Mouse (Mus musculus): Measurements from ENCODE around the gene Acvr1.

Gene Acvr1

DNA sequence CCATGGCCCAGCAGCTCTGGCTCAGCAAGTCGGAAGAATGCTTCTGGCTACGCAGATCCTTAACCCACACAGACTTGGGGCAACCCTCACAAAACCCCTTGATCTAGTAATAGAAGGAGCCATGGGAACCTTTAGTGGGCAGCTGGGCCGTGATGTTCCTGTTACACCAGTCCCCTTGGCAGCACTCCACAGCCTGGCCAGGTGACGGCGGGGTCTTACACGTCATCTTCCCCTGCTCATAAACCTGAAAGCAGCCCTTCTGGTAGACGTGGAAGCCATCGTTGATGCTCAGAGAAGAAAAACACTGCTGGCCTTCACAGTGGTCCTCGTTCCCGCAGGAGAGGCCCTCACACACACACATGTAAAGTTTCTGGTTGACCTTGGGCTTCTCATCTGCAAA lies 87.4 kb downstream of the Acvr1 start:
- DNase-seq (ENCODE audit: low read depth, low spot score) = no peak

DNA sequence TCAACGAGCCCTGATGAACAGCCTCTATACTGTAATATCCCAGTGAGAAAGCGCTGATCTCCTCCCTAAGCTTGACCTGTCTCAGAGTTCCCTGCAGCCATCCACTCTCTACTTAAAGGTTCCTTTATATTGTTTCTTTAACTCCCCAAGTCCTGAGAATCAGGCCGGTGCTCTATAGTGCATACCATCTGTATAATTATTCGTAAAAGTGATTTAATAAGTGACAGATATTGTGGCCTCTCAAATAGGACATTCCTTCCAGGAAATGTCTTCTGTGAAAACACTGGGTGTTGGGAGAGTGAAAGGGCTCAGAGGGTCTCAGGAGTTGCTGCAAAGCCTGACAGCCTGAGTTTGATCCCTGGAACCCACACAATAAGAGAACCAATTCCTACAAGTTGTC lies 88.8 kb downstream of the Acvr1 start:
- DNase-seq (ENCODE audit: low read depth, low spot score) = no peak

DNA sequence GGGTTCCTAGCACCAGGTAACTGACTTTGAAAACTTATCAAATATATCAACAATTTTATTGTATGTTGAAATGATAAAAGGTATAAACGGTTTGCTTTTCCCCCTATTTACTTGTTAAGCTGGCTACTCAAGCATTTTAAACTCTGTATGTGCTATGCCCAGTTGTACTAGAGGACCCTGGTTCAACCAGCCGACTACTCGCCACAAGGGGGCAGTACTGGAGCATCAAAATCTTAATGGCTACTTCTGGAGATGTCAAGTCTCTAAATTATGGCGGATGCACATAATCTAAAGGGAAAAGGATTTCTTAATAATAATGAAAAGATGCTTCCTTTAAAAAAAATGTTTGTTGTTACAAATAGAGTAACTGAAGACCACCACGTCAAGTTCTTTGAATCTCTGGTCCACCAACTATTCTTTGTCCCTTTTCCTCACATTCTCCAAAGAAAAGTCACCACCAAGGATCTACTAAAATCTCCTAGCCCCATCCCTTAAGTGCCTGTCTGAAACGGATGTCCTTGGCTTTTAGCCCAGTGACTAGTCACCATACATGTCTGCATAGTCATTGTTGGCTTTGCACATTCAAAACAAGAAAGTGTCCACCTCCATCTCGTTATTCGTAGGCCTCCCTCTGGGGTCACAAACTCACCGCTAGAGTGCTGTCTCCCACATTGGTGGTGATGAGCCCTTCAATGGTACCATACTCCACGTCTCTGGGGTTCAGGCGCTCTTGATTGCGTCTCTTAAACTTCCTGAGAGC lies 89.8 kb downstream of the Acvr1 start:
- peak; percentile 92 for DNase-seq (ENCODE audit: low read depth, low spot score)

DNA sequence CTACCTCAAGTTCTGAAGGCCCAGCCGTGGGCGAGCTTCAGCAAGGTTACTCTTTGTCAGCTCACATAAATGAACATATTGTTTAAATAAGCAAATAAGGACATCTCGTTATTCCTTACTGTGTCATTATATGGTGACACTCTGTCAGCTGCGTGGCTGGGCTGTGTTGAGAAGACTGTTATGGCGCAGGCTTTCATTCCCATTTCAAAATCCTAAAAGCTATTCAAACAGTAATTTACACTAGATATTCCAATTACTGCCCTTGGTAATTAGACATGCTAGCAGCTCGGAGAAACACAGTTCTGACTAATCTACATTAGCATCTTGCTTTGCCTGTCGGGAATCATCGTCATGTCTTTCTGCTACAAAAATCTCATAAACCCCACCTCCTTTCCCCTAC lies 91.4 kb downstream of the Acvr1 start:
- DNase-seq (ENCODE audit: low read depth, low spot score) = no peak

GRCm38 (mm10) chr2:58470290-58470689 lies 96.7 kb downstream of the Acvr1 start:
- DNase-seq (ENCODE audit: low read depth, low spot score) = no peak

- no peak for DNase-seq (ENCODE audit: low read depth, low spot score)
Measured at GRCm38 (mm10) chr2:58469816-58470215, 97.1 kb downstream of the Acvr1 start, which contains the start of gene Gm17409. Gene Gm17409 (plus strand): TSS chr2:58470116.

DNA sequence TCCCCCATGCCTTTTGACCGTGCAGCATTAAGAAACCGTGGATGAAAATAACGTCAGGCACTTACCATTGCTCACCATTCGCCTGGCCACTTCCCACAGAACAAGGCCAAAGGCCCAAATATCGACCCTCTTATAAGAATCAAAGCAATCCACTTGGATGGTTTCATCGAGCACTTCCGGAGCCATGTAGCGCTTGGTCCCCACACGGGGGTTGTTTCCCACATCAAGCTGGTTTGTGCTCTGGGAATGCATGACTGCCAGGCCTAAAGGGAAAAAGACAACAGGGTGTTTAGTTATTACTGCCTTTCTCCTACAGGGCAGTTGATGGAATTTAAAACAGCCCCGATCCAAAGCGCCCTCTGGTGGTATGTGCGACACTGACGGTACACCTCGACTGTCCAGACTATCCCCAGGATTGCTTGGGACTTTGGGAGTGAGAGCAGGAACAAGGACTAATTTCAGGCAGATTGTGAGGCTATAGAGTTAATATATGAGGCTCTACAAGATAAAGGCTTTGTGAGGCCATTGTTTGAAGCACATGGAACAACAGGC lies 108.1 kb downstream of the Acvr1 start:
- DNase-seq (ENCODE audit: low read depth, low spot score) = peak; percentile 66

- DNase-seq (ENCODE audit: low read depth, low spot score) = no peak
Measured at GRCm38 (mm10) chr2:58457488-58457865, 109.5 kb downstream of the Acvr1 start.

DNA sequence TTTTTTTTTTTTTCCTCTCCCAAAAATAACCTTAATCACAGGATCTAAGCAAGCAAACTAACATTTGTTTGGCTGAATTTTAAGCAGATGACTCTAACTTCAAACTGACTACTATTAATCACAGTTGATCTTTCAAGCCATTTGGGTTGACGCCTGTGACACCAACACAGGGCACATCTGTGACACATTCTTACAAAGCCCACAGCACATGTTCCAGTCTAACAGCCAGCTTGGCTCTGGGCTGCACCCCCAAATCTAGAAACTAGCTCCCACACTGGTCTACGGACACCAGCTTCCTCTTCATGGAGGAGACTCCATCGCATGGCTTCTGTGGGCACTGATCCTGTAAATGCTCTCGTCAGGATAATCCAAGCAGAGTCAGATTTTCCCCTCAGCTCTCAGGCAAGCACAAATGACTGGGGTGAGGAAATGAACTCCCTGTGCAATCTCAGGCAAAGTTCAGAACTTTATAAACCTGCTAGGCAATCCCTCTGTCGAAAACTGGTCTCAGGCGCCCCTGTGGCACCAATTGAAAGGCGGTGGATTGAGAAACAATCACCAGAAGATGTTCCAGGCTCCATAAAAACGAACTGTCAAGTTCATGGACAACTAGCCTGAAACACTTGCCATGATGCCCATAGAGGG lies 110.0 kb downstream of the Acvr1 start:
- peak; percentile 39 for DNase-seq (ENCODE audit: low read depth, low spot score)

DNA sequence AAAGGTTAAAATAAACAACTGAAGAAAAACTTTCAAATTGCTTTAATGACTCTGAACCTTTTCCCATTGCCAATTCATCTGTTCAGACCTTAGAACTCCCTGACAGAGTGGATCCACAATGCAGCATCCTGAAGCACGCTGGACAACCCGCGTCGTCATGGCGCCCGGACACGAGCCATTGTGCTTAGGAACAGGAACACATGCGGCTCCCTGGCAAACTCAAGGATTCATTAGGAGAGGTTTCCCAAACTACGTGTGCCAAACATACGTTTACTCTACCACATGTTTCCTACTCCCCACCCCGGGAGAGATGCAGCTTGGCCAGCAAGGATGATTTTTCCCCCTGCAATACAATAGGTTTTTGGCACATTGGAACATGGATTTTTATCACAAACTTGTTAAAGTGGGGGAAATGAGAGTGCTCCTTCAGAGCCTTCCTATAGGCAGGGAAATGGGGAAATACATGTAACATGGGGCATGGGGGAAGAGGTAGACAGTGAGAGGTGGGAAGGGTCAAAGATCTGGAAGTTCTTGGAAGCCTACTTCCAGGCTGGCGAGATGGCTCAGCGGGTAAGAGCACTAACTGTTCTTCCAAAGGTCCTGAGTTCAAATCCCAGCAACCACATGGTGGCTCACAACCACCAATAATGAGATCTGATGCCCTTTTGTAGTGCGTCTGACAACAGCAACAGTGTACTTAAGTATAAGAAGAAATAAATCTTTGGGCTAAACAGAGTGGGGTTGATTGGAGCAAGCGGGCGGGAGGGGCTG lies 112.7 kb downstream of the Acvr1 start:
- DNase-seq (ENCODE audit: low read depth, low spot score) = peak; percentile 40

DNA sequence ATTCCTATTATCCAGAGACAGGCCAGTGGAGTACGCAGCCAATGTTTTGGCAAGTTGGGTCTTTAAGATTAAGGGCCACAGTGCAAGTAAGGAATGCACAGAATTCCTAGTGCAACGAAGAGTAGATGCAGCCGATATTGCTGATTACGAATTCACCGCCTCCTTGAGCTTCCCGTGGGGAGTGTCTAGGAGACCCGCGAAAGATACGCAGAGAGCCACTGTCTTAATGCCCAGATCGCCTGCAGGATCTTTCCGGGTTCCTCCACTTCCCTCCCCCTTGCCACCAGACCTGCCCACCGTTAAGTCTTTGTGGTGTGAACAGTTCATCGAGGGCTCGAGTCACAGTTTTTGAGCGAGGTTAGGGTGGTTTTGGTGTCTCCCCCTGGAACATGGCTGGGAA lies 120.0 kb downstream of the Acvr1 start:
- no peak for DNase-seq (ENCODE audit: low read depth, low spot score)

- DNase-seq (ENCODE audit: low read depth, low spot score) = peak; percentile 20
Measured at GRCm38 (mm10) chr2:58443163-58443562, 123.8 kb downstream of the Acvr1 start.

- no peak for DNase-seq (ENCODE audit: low read depth, low spot score)
Measured at GRCm38 (mm10) chr2:58436911-58437310, 130.0 kb downstream of the Acvr1 start.

GRCm38 (mm10) chr2:58435507-58435906 lies 131.4 kb downstream of the Acvr1 start:
- DNase-seq (ENCODE audit: low read depth, low spot score) = no peak

- DNase-seq (ENCODE audit: low read depth, low spot score) = peak; percentile 43
Measured at GRCm38 (mm10) chr2:58434438-58434837, 132.5 kb downstream of the Acvr1 start.

DNA sequence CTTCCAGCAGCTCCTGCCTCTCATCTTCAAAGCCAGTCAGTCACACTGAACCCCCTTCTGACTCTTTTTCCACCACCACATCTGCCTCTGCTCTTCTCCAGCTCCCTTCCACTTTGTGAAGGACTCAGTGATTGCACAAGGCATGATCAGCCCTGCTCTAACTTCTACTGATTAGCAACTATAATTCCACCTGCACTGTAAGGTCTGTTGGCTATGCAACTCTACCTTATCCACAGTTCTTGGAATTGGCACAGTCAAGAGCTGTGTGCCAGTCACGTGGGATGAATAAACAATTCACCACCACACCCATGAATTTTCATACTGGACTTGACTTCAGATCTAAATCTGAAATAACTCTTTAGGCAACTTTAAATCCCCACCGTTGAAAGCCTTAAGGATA lies 133.6 kb downstream of the Acvr1 start:
- no peak for DNase-seq (ENCODE audit: low read depth, low spot score)

GRCm38 (mm10) chr2:58432211-58432610 lies 134.7 kb downstream of the Acvr1 start:
- DNase-seq (ENCODE audit: low read depth, low spot score) = peak; percentile 89

DNA sequence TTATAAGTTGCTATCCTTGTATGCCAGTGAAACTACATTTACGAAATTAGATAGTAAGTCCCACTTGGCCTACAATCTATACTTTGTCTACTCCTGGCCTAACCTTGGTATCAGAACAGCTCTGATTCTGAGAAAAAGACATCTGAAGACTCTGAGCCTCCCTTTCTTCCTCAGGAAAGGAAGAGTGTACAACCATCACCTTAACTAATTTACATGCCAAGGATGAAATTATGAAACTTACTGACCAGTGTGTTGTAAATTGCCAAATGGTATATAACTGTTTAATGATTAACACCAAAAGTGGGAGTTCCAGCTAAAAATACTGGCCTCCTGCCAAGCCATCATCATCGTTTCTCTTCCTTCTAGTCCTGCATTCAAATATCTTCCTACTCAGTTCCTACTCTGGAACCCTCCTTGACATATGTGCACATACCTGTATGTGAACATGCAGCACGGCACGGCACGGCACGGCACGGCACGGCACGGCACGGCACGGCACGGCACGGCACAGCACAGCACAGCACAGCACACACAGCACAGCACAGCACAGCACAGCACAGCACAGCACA lies 141.4 kb downstream of the Acvr1 start:
- no peak for DNase-seq (ENCODE audit: low read depth, low spot score)

DNA sequence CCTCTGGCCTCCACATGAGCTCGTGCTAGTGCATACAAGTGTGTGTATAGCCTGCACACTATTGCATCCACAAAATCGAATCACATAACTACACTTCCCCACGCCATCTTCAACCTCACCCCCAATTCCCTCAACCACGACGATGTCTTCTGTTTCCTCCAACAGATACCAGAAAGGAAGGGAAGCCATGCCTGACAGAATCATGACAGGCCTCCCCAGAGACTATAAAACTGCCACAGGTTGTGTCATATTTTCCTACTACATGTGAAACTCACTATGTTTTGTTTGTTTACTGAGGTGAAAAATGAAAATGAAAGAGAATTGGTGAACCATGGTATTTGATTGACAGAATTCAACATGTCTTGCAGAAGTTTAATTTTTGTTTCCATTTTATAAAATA lies 143.6 kb downstream of the Acvr1 start:
- DNase-seq (ENCODE audit: low read depth, low spot score) = no peak

GRCm38 (mm10) chr2:58419571-58419970 lies 147.4 kb downstream of the Acvr1 start:
- DNase-seq (ENCODE audit: low read depth, low spot score) = peak; percentile 59

DNA sequence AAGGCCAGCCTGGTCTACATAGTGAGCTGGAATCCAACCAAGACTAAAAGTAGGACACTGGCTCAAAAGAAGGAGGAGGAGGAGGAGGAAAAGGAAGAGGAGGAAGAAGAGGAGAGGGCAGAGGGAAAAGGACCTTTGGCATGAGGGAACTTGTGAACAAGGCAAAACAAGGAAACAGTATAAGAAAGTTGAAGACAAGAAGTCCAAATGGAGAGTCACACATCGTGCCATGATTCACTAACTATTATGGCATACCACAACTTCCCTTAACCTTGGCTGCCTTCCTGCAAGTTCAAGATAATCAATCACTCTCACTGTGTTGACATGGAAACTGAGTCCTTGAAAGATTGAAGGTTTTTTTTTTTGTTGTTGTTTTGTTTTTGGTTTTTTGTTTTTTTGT lies 148.8 kb downstream of the Acvr1 start:
- DNase-seq (ENCODE audit: low read depth, low spot score) = no peak

DNA sequence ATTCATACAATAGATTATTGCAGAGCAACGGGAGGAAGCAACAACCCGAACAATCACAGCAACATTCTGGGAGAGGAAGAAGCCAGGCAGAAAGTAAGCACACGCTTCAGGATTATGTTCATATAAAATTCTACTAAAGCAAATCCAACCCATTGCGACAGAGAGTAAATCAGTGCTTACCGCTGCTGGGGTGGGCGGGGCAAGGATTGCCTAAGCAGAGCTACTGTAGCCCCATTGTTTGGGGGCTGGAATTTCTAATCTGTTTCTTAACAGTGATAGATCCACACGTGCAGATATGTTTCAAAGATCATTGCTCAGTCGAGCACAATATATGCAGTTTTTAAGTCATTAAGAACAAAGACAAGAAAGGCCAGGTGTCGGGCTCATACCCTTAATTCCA lies 149.3 kb downstream of the Acvr1 start:
- DNase-seq (ENCODE audit: low read depth, low spot score) = no peak

All from brain, adult 2 months (tissue).